Mouse (Mus musculus) small intestine, adult 2 months (tissue): ENCODE data around the gene Fgd4. TPM values are rescaled to one million over a fixed set of nuclear protein-coding genes. Genes with fewer than 3 reads are reported as not detected.
A peak's percentile ranks its signal among the peaks of the same experiment; 100 is the strongest.

ENCODE experiments used
- H3K27ac ChIP-seq: fragments of 200-500 bp; 2 replicates; pipeline ENCODE4 v1.5.1; 2012; ENCODE audit warnings: low read depth, low read length, control low read depth, inconsistent platforms; ENCODE audit not compliant: insufficient read depth
- H3K27me3 ChIP-seq: fragments of 200-500 bp; 2 replicates; pipeline ENCODE4 v1.6.1; 2012; ENCODE audit warnings: mild to moderate bottlenecking, moderate library complexity, low read length, inconsistent platforms; ENCODE audit not compliant: control insufficient read depth, insufficient read depth
- H3K36me3 ChIP-seq: fragments of 200-500 bp; 2 replicates; pipeline ENCODE4 v1.6.1; 2012; ENCODE audit warnings: mild to moderate bottlenecking, low read length, control low read depth, inconsistent platforms; ENCODE audit not compliant: control insufficient read depth, insufficient read depth
- H3K4me1 ChIP-seq: fragments of 200-500 bp; 2 replicates; pipeline ENCODE4 v1.6.1; 2012; ENCODE audit warnings: low read length, inconsistent platforms, mixed read lengths; ENCODE audit not compliant: control insufficient read depth, insufficient read depth, insufficient read length
- H3K4me3 ChIP-seq: fragments of 200-500 bp; 2 replicates; pipeline ENCODE4 v1.5.1; 2012; ENCODE audit warnings: low read depth, mild to moderate bottlenecking, control low read depth, inconsistent platforms, low read length, moderate library complexity
- CTCF ChIP-seq: fragments of 200-500 bp; IDR thresholded peaks from 2 replicates; pipeline ENCODE4 v1.5.1; 2012; ENCODE audit warnings: low read depth, mild to moderate bottlenecking, control low read depth, inconsistent platforms, low read length, moderate library complexity, mixed read lengths; ENCODE audit not compliant: insufficient replicate concordance, insufficient read length; ENCODE audit errors: extremely low read depth
- POLR2A ChIP-seq: fragments of 200-500 bp; IDR thresholded peaks from 2 replicates; pipeline ENCODE4 v1.6.1; 2012; ENCODE audit warnings: low read depth, mild to moderate bottlenecking, control low read depth, inconsistent platforms, low read length, moderate library complexity
- WGBS: fragments of 180-500 bp; shearing (Covaris S2); methylation state at CpG from one replicate; pipeline ENCODE4 v1.1.7; 2018; 5-methylcytosine and 5-hydroxymethylcytosine counted together
- polyA plus RNA-seq: library from polyadenylated mRNA; depleted of rRNA; stranded (reverse); fragments of >200 nt; gene quantifications from 2 replicates; pipeline ENCODE4 v1.2.3, GENCODE M21; 2012

The Fgd4 gene
- polyA plus RNA-seq, 1 experiment: 10.3 TPM

DNA sequence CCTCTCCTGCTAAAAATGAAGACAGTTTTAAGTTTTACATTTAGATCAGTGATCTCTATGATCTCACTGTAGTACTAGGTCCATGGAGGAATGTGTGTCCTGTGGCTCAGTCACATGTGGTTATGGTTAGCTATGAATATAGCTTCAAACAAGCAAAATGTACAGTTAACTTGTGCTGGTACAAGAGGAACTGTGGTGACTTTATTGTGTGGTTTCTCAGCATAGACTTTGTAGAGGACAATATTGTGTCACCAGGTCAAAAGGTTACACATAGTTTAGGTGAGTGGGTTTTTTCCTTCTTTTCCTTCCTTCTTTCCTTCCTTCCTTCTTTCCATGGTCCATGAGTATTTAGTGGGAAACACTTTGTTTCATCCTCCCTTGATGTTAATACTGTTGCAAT lies 23.8 kb downstream of the Fgd4 start:
- TF ChIP-seq POLR2A (no peak), CTCF (no peak)

DNA sequence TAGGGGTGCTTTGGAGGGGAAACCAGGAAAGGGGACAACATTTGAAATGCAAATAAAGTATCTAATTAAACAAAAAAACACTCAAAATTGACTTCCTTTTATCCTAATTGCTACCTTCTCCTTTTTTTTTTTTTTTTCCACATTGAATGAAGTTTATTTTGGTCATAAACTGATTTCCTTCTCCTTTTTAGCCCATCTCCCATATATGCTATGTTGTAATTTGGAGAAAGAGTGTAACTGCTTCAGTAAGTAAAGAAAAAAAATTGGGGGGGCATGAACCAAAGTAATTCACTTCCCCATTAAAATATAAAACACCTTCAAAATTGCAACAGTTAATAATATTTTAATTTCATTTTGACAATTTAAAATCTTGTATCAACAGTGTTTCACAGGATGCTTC lies 25.8 kb downstream of the Fgd4 start:
- H3K27me3 ChIP-seq: no peaks in the 10 kb centered on the region
- no peaks in the 10 kb centered on the region for H3K36me3 ChIP-seq
- H3K4me1 ChIP-seq: no peaks in the 10 kb centered on the region
- no peak for TF ChIP-seq POLR2A
- no peak for TF ChIP-seq CTCF
- H3K4me3 ChIP-seq: no peak overlapping the region
- no peak overlapping the region for H3K27ac ChIP-seq

More for the DNA sequence above, 23.8 kb downstream of the Fgd4 start:
- Histone ChIP-seq H3K27ac (no peak overlapping the region), H3K4me3 (no peak overlapping the region), H3K27me3 (no peaks in the 10 kb centered on the region), H3K36me3 (no peaks in the 10 kb centered on the region), H3K4me1 (peaks cover 2% of the 10 kb centered on the region; the same call in 1 of the 2 replicates)

- Histone ChIP-seq H3K27me3 (no peaks in the 10 kb centered on the region), H3K27ac (no peak overlapping the region), H3K4me1 (no peaks in the 10 kb centered on the region), H3K4me3 (no peak overlapping the region), H3K36me3 (no peaks in the 10 kb centered on the region)
- no peak for TF ChIP-seq CTCF
- no peak for TF ChIP-seq POLR2A
- 95% methylated on average over 1 of the region's 1 CpGs for WGBS
Measured at GRCm38 (mm10) chr16:16573167-16573566, 27.2 kb downstream of the Fgd4 start.

- TF ChIP-seq POLR2A (no peak), CTCF (no peak)
- H3K36me3 ChIP-seq: no peaks in the 10 kb centered on the region
- 69% methylated on average over 3 of the region's 3 CpGs for whole genome bisulfite sequencing
- no peak overlapping the region for H3K27ac ChIP-seq
- H3K4me1 ChIP-seq: no peaks in the 10 kb centered on the region; the same call in 1 of the 2 replicates
- no peak overlapping the region for H3K4me3 ChIP-seq
- H3K27me3 ChIP-seq: no peaks in the 10 kb centered on the region
Measured at GRCm38 (mm10) chr16:16571356-16571755, 29.0 kb downstream of the Fgd4 start.

GRCm38 (mm10) chr16:16566786-16567185 lies 33.6 kb downstream of the Fgd4 start:
- Histone ChIP-seq H3K27me3 (no peaks in the 10 kb centered on the region), H3K4me1 (peaks cover 4% of the 10 kb centered on the region; the same call in 1 of the 2 replicates), H3K4me3 (no peak overlapping the region), H3K36me3 (no peaks in the 10 kb centered on the region), H3K27ac (peak overlapping the region; percentile 50)
- 37% methylated on average over 1 of the region's 1 CpGs for WGBS
- TF ChIP-seq CTCF (no peak), POLR2A (no peak)

DNA sequence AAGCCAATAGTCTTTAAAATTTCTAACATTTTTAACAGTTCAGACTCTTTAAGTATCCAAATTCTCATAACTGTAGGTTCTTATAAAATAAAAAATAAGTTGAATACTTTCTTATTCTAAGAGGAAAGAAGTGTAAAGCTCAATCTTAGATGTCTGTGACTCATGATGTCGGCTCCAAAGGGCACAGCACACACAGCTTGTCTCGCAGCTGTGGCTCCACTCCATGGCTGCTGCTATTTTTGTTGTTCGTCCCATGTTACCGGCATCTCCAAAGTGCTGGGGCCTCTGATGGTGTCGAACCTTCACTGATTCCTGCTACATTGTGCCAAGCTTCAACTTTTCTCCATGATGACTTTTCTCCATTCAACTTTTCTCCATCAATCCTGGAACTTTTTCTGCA lies 34.1 kb downstream of the Fgd4 start:
- H3K27ac ChIP-seq: peak overlapping the region; percentile 50
- 30% methylated on average over 5 of the region's 5 CpGs for WGBS
- H3K27me3 ChIP-seq: no peaks in the 10 kb centered on the region
- H3K36me3 ChIP-seq: no peaks in the 10 kb centered on the region
- TF ChIP-seq CTCF (no peak), POLR2A (no peak)
- H3K4me1 ChIP-seq: peaks cover 4% of the 10 kb centered on the region; the same call in 1 of the 2 replicates
- no peak overlapping the region for H3K4me3 ChIP-seq

GRCm38 (mm10) chr16:16565786-16566185 lies 34.6 kb downstream of the Fgd4 start:
- Histone ChIP-seq H3K27ac (no peak overlapping the region), H3K27me3 (no peaks in the 10 kb centered on the region)

DNA sequence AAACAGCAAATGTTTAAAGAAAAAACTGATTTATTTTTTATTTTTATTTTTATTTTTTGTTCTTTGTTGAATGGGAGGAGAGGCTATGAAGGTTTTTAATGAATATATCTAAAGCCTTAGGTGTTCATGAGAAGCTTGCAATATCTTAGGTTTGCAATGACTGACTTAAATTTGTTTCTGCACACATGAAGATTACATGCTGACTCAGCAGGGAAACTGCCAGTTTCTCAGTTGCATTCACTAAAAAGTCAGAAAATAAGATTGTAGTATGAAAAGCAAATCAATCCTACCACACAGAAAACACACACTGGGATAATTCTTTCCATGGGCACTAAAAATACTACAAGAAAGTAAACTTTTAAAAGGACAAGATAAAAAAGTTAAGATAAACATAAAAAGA lies 39.6 kb downstream of the Fgd4 start:
- TF ChIP-seq CTCF: no peak
- TF ChIP-seq POLR2A: no peak
- H3K4me1 ChIP-seq: peaks cover 12% of the 10 kb centered on the region; the same call in 1 of the 2 replicates
- no peak overlapping the region for H3K4me3 ChIP-seq
- H3K36me3 ChIP-seq: no peaks in the 10 kb centered on the region
- H3K27me3 ChIP-seq: no peaks in the 10 kb centered on the region
- no peak overlapping the region for H3K27ac ChIP-seq

More at GRCm38 (mm10) chr16:16565786-16566185, 34.6 kb downstream of the Fgd4 start:
- peaks cover 4% of the 10 kb centered on the region; the same call in 1 of the 2 replicates for H3K4me1 ChIP-seq
- TF ChIP-seq CTCF (no peak), POLR2A (no peak)
- no peaks in the 10 kb centered on the region for H3K36me3 ChIP-seq
- H3K4me3 ChIP-seq: no peak overlapping the region
